Mouse (Mus musculus) cerebellum, adult 11 months (tissue): ENCODE results near the gene Gm5868.
"Not testable (repeated sequence)": the region's sequence is repeated elsewhere in the genome, so short reads cannot be mapped to it uniquely, and the experiment has no call there.

Experiments used
- DNase-seq: peaks from one replicate; pipeline ENCODE4 v3.0.0; 2022

Gm5868 gene

DNA sequence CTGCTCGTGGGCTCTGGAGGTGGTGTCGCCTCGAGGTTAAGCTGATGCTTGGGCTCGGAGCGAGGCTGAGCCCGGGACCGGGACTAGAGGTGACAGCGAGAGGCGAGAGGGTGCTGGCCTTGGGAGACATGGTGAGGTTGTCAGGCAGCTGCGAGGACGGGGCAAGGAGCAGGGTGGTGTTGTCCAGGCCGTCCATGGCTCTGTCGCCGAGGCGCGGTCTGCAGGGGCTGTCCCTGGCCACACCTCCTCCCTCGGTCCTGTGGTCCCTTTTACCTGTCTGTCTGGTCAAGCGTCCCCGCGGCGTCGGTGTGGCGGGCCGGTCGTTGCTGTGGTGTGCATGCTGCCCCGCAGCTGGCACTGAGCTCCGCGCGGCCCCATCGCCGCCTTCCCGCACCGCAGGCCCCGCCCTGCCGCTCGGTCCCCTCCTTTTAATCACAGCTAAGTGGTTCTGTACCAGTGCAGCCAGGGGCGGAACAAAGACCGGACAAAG is at the start of gene Gm5868:
Gene Gm5868 (minus strand): TSS at position 360 of the 490 bp plus-strand sequence.
- no peak for DNase-seq

DNA sequence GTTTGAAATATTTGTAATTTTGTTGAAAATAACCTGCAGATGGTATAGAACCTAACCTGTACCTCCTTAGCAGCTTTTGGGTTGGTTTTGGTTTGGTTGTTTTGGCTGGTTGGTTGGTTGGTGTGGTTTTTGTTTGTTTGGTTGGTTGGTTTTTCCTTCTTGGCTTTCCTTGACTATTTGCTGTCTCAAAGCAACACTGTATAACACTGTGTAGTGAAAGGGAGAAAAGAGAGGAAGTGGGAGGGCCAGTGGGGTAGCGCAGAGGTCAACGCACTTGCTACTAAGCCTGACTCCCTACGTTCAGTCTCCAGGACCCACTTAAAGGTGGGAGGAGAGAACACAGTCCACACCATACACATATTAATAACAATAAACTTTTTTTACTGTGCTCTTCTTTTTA is 49.2 kb upstream of the Gm5868 start:
- no peak for DNase-seq

DNA sequence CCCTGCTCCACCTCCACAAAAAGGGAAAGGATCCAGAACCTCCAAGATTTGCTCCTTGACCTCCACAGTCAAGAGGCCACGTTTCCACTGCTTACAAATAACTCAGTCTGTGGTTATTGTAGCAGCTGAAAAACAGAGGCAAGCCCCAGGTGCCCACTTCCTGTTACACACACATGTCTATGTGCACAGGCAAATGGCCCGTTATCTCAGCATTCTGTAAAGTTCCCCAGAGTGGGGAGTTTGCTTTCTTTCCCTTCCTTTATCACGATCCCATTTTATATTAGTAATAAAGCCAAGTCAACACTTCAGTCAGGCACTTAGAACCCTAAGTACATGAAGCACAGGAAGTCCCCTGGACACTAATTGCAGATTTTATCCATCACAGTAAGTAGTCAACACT is 48.8 kb upstream of the Gm5868 start:
- no peak for DNase-seq

DNA sequence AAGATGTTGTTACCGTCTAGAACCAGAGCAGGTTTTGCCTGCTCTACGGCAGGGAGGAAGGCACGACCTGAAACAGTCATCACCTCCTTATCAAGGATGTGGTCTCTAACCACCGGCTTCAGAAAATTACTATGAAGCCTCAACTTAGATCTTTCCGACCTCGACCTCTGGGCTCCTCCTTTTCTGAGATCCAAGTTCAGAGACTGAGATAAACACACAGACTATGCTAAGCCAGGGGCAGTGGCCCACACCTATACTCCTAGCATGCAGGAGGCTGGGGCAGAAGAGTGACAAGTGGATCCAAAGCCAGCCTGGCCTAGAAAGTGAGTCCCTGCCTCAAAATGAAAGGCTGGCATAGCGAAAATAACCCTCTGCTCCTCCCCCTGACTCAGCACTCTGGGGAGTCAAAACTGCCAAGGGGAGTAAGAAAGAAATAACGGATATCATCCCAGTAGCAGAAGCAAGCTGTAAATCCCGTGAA is 47.5 kb upstream of the Gm5868 start:
- DNase-seq, result no peak

DNA sequence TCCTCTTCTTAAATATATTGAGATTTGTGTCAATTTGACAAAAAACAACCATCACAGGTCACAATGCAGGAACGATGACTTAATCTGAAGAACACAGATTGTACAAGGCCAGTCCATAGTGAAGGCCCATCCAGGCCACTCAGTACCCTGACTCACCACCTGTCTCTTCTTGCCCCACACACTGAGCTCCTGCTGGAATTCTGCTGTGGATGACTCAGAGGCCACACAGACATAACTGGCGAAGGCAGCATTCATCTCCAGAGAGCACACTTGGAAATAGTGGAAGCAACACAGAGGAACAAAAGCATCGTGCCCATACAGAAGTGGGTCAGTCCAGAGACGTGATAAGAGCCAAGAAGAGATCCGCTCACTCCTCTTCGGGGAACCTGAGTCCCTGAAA is 42.7 kb upstream of the Gm5868 start:
- DNase-seq, result no peak

DNA sequence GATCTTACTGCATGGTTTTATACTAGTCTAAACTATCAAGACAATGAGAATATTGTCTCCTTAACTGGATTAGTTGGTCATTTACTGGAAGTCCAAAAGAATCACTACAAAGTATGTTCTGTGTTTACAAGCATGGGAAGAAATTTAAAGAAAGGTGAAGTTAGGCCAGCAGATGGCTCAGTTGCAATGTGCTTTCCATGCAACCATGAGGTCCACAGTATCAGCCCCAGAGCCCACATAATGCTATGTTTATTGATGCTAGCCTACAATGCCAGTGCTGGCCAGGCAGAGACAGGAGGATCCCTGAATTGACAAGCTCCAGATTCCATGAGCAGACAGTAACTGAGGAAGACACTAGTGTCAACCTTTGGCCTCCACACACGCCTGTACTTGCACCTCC is 33.7 kb upstream of the Gm5868 start:
- DNase-seq, result no peak

DNA sequence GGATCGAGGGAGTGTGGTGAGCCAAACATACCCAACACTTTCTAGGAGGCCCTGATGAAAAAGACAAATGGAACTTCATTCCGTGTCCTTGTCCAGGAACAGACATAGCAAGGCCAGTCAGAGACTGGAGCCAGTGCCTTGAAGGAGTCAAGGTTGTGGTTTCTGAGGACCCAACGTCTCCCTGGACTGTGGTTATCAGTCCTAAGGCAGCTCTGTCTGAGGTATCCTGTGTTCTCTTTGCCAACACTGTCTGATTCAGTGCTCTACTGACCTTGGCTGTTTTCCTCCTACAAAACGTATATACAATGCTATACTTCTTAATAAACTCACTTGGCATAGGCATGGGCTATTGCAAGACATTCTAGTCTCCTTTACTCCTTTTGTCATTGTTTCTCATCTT is 30.1 kb upstream of the Gm5868 start:
- no peak for DNase-seq

DNA sequence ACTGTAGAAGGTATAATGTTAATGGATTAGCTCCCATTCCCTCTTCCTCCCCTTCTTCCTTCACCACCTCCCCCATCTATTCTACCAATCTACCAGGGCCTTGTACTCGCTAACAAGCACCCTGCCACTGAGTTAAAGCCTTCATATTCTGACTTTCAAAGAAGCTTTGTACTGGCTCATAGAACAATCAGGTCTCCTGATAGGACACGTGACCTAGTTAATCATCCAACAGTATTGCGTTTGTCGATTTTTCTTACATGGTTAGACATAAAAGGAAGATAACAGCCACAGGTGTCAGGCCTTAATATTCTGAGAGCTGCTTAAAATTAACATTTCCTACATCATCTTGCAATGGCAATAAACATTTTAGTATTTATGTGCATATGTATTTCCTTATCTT is 15.8 kb upstream of the Gm5868 start:
- DNase-seq, result no peak

DNA sequence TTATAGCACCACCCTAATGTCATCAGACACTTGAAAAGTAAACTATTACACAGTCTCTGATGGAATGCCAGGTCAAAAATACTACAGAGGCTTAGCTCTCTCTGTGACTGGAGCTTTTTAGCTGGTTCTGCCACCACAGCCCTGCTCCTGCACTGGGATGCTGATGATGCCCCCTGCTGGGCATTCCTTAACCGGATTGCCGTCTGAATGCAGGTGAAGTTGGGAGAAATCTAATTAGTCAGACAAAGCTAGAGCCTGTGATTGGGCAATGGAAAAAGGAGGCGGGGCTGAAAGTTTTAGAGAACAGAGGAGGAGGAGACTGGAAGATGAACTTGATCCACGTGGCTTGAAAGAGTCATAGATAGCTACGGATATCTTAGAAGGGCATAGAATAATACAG is 13.7 kb upstream of the Gm5868 start:
- no peak for DNase-seq

DNA sequence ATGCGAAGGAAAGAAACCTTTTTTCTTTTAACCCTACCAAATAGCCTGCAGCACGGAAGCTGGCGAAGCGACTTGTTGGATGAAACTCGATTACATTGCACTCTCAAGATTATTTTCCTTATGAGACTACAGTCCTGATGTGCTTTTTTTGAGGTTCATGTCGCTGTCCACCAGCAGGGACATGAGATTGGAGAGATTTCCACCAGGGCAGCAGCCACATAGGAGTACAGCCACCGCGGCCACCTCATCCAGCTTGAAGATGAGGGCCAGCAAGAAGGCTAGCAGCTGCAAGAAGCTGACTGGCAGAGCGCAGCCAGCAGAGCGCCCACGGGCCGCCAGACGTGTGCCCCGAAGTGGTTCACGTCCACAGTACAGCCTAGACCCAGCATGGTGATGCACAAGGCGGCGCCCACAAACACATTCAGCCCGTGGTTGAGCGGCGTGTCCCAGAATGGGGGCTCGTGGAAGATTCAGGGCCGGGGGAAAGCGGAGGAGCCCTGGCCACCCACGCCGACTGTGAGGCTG is 622 bp downstream of the Gm5868 start:
- DNase-seq, result not testable (repeated sequence)

DNA sequence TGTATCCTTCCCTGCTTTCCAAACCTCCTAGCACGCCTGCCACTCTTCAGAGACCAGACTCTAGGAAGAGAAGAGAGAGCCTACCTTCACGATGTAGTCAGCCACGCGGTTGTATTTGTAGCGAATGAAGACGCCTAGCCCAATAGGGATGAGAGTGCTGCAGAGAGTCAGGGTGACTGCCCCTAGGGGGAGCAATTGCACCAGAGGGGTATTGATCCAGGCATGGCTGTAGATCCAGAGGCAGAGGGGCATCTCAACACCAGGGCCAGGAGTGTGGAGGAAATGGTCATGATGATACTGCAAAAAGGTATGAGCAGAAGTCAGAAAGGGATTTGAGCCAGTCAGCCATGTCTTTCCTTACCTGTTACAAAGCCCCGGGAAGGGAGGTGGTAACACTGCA is 1.2 kb downstream of the Gm5868 start:
- DNase-seq, result not testable (repeated sequence)

DNA sequence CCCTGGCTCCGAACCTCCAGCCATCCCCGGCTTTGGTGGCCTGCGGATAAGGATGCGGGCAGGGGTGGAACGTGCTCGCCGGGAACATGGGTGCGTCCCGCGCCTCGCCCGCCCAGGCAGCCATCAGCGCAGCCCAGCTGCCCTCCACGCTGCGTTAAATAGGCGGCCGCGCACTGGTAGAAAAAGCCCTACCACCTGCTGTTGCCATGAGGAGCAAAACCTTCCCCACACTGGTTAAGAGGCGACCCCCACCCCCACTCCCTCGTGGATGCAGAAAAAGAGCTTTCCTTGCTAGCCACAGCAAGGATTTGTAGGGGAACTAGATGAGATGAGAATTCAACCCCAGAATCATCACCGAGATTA is 6.4 kb downstream of the Gm5868 start, which contains the start of gene Zar1:
Gene Zar1 (minus strand): TSS at position 285 of the 363 bp plus-strand sequence.
- not testable (repeated sequence) for DNase-seq

DNA sequence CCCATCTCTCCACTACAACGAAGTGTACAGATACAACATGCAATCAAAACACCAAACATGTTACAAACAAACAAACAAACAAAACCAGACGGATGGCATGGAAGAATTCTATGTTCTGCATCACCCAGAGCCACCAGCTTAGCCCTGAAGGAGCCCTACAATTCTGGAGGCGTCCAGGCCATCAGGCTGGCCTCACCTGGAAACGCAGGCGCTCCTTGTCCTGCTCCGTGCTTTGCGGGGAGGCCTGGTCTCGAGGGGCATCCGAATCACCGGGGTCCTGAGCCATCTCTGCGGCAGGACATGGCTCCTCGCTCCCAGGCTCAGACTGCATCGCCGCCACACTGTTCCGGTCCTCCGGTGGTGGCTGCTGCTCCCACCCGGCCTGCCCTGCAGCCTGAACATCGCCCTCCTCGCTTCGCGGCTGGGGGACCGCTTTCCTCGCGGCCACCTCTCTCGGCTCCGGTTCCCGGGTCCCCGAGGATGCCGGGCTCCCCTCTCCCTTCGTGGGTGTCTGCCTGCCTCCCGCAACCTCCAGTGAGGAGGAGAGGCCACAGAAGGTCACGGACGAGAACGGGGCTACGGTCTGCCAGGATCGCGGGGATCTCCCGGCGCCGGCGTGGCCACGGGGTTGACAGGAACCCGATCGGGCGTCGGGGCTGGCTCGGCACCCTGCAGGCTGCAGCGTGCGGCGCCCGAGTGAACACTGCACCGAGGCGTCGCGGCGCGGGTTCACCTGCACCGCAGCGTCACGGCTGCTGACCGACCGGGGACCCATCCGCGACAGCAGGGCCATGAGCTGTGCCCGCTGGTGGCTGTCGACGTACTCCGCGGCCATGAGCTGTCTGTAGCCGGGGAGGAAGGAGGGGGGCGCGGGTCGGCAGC is 7.0 kb downstream of the Gm5868 start:
- DNase-seq, result not testable (repeated sequence)

DNA sequence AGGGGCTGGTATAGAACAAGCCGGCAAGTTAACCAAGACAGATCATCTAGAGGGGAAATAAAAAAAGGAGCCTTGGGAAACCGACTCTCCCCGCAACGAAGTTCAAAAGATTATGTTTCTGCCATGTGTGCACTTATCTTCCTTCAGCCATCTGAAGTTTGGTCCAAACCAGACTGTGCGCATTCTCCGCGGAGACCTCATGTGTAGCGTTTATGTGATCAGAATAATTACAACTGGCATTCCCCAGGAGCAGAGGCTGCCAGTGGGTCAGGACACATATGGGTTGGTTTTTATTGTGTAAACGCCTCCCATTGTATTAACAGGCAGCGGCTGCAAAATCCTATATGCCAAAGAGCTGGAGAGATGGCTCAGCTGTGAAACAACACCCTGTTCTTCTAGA is 7.8 kb downstream of the Gm5868 start:
- not testable (repeated sequence) for DNase-seq

DNA sequence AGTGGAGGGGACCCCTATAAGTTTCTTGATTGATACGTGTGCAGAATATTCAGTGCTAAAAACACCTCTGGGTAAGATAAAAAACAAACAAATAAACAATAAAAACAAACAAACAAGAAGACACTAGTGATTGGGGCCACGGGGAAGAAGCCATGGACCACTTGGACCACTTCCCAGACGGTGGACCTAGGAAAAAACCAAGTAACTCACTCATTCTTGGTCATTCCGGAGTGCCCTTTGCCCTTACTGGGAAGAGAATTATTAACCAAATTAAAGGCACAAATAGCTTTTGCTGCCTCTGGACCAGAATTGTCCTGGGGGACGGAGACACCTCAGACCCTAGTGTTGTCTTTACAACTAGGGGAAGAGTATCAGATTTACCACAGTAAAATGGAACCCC is 21.7 kb downstream of the Gm5868 start:
- DNase-seq, result no peak

DNA sequence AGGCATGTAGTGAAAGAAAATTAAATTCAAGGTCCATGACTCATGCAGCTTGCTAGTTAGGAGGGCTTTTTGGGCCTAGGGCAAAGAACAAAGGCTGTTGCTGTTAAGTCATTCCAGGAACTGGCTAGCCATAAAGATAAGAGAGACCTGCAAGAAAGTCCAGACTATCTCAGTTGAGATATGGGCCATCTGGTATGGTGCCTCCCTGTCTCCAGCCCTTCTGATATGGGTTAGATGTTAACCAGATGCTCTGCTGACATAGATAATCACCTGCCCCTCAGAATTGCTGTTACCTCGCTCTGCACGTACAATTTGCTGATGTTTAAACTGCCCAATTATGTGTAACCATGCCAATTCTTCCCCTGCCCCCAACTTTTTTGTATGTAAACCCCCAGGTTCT is 24.2 kb downstream of the Gm5868 start:
- not testable (repeated sequence) for DNase-seq

DNA sequence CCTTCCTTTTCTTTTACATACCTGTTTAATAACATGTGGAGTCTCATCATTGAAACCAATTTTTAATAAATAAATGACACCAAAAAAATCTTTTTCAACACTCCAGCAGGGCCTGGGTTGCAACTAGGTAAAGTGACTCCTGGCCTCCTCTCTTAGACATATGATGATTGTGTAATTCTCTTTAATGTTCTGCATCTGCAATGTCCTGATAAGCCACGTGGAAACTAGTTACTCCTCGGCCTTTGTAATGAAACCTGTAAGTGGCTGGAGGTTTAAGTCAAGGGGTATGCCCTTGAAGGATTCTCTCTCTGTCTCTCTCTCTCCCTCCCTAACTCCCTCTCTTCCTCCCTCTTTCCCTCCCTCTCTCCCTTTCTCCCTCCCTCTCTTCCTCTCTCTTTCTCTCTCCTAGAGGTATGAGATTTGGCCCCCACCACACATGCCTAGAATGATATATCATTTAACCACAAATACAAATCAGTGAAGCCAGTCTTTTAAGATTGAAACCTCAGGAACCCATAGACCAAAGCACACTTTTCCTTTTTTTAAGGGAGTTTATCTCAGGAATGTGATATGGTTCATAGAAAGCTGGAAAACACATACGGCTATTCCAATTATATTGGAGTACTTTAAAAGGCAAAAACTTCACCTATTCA is 26.2 kb downstream of the Gm5868 start:
- DNase-seq, result no peak

DNA sequence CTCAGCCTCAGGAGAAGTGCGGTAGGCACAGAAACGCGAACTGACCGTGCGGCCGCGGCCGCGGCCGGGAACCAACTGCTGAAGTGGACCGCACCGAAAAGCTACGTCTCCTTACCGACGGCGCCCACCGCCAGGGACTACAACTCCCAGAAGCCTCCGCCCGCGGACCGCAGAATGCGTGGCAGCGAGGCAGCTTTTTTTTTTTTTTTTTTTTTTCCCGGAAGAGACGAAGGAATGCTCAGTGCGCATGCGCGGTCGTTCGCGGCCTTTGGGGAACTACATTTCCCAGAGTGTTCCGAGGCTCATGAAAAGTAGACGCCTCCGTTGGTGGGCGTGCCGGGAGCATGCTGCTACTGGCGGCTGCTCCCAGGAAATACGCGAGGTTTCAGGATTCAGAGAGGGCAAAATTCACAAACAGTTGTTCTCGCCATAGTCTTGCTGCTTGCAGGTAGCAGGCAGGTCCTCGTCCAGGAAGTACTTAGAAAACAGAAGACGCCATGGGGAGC is 27.8 kb downstream of the Gm5868 start, which contains the start of gene Nfxl1:
Gene Nfxl1 (minus strand): TSS at position 141 of the 506 bp plus-strand sequence.
- DNase-seq, result peak; percentile 96

DNA sequence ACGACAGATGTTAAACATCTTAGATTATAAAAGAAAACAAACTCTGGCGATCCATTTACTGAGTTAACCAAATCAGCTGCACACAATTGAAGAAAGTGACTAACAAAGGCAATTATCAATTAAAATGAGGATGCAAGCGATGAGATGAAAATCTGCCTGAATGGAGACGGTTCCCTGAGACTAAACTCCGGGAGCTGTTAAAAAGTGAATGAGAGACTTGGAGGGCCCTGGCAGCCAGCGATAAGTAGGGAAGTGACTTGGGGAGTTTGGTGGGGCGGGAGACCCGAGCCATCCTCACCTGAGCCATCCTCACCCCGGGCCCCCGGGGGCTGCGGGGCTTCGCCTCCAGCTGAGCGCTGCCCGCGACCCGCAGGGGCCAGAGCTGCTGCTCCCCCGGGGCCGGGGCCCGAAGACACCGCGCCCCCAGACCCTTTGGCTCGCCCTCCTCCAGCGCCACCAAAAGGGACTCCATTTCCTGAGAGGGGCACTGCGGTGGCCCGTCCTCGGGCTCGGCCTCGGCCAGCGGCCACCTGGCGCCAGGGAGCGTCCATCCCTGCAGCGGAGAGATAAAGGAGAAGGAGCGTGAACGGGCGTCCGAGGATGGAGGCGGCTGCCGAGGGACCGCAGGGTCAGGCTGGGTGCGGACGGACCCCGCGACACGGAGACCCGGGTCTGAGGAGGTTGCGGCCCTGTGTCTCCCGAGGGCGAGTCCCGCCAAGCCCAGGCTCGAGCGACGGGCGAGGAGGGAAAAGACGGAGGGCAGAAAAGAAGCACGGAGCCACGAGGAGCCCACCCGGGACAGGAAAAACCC is 28.4 kb downstream of the Gm5868 start:
- no peak for DNase-seq

DNA sequence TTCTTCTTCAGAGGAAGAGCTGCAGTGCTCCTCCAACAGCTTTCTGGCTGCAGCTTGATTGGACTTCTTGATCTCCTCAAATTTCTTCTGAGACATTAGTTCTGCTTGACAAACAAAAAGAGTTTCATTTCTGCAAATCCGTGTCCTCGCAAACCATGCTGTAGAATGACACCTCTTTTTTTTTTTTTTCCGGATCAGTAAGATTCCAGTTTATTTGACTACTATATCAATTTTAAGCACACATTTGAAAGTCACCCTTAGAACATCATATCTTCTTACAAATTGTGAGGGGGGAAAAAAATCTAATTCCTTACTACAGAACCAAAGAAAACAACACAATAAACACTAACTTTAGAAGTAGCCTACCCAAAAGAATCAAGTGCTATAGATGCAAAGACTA is 31.1 kb downstream of the Gm5868 start:
- DNase-seq, result no peak

DNA sequence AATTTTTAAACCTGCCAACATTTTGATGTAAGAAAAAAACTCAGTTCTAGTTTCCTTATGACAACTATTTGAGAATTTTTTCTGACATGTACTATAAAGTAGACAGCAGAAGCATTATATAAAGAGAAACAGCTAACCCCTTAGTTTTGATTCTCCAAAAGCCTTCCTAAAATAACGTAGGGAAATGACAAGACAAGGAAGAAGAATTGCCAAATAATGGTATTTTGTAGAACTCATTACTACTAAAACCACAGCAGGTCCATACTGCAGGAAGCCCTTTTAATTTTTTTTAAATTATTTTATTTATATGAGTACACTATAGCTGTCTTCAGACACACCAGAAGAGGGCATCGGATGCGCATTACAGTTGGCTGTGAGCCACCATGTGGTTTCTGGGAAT is 36.1 kb downstream of the Gm5868 start:
- no peak for DNase-seq
